Mouse (Mus musculus): ENCODE measurements at regions not wholly inside any gene's neighbourhood (a gene's known extent, or its start where the extent isn't known, plus 50 kb on each side); places are given as distances from the start of the nearest gene placed in this dataset.

- H3K27ac ChIP-seq (replicated peaks), result no peak overlapping the region
- no peak overlapping the region for H3K9ac ChIP-seq (replicated peaks)
- H3K4me3 ChIP-seq, result no peak overlapping the region
- no peaks in the 10 kb centered on the region for H3K4me1 ChIP-seq
- ATAC-seq (ENCODE audit: low FRiP score, low read depth), result no peak
- H3K9me3 ChIP-seq, result no peaks in the 10 kb centered on the region
- H3K36me3 ChIP-seq, result no peaks in the 10 kb centered on the region
- WGBS, result 90% methylated on average over 3 of the region's 3 CpGs
- H3K4me2 ChIP-seq (replicated peaks), result no peak overlapping the region
- H3K27me3 ChIP-seq, result no peaks in the 10 kb centered on the region
Observed at GRCm38 (mm10) chr5:64526521-64526920, 276.7 kb upstream of the Klf3 start.

- Histone ChIP-seq H3K9me3 (no peaks in the 10 kb centered on the region), H3K36me3 (no peaks in the 10 kb centered on the region), H3K4me3 (no peak overlapping the region), H3K27ac (replicated peaks) (no peak overlapping the region), H3K4me1 (no peaks in the 10 kb centered on the region), H3K9ac (replicated peaks) (no peak overlapping the region), H3K27me3 (no peaks in the 10 kb centered on the region), H3K4me2 (replicated peaks) (no peak overlapping the region)
- WGBS, result 78% methylated on average over 3 of the region's 3 CpGs
- no peak for ATAC-seq (ENCODE audit: low FRiP score, low read depth)
Observed at GRCm38 (mm10) chr5:64527962-64528361, 275.2 kb upstream of the Klf3 start.

DNA sequence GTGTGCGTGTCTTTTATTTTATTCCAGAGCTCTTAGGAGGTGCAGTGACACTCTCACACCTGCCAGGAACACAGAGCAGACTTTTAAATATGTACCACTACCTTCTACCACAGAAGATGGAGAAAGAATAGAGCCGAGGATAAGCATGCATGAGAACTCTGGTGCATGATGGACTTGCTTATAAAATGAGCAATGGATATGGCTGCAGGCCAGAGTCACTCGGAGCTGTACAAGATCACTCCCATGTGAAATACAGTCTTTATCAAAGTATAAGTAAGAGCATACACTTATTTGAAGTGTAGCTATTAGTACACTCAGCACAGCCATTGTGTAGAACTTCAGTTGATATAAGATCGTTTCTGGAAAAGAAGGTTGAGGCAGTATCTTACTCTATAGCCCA is 268.8 kb upstream of the Klf3 start:
- Histone ChIP-seq H3K27ac (replicated peaks) (no peak overlapping the region), H3K9ac (replicated peaks) (no peak overlapping the region), H3K27me3 (no peaks in the 10 kb centered on the region), H3K36me3 (no peaks in the 10 kb centered on the region), H3K4me3 (no peak overlapping the region), H3K9me3 (no peaks in the 10 kb centered on the region), H3K4me2 (replicated peaks) (no peak overlapping the region), H3K4me1 (no peaks in the 10 kb centered on the region)
- WGBS, result 96% methylated on average over 4 of the region's 4 CpGs
- no peak for ATAC-seq (ENCODE audit: low FRiP score, low read depth)

DNA sequence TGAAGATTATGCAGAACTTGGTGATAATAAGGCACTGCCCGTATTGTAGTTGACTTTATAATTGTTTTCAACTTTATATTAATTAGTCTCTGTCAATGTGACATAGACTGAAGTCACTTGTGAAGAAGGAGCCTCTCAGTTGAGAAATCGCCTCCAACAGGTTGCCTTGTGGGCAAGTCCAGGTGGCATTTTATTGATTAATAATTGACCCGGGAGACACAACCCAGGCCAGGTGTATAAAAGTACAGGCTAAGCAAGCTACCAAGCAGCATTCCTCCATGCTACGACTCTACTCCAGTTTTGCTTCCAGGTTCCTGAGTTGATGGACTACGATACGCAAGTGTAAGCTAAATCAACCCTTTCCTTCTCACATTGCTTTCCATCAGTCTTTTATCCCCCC is 268.2 kb upstream of the Klf3 start:
- 96% methylated on average over 6 of the region's 6 CpGs for WGBS
- no peak overlapping the region for H3K4me3 ChIP-seq
- no peak for ATAC-seq (ENCODE audit: low FRiP score, low read depth)

DNA sequence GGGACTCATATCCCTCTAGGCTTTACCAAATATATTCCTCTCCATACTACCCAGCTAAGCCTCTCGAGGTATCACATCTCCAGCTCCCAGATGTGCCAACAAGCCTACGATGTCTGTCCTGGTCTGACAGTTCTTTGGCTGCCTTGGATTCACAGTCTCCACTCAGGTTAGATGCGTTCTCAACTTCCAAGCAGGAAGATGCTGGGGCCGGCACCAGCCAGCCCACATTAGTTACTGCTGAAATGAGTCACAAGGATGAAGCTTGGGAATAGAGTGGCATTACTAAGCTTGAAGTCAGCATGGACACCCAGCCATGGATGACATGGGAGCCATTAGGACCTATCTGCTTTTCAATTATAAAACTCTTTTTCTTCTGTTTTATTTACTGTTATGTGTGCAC is 267.6 kb upstream of the Klf3 start:
- WGBS, result 97% methylated on average over 4 of the region's 4 CpGs
- no peak overlapping the region for H3K9ac ChIP-seq (replicated peaks)

More for the DNA sequence above, 268.2 kb upstream of the Klf3 start:
- H3K36me3 ChIP-seq, result no peaks in the 10 kb centered on the region
- H3K27me3 ChIP-seq, result no peaks in the 10 kb centered on the region
- H3K4me1 ChIP-seq, result no peaks in the 10 kb centered on the region
- no peaks in the 10 kb centered on the region for H3K9me3 ChIP-seq
- H3K27ac ChIP-seq (replicated peaks), result no peak overlapping the region
- H3K9ac ChIP-seq (replicated peaks), result no peak overlapping the region
- H3K4me2 ChIP-seq (replicated peaks), result no peak overlapping the region

DNA sequence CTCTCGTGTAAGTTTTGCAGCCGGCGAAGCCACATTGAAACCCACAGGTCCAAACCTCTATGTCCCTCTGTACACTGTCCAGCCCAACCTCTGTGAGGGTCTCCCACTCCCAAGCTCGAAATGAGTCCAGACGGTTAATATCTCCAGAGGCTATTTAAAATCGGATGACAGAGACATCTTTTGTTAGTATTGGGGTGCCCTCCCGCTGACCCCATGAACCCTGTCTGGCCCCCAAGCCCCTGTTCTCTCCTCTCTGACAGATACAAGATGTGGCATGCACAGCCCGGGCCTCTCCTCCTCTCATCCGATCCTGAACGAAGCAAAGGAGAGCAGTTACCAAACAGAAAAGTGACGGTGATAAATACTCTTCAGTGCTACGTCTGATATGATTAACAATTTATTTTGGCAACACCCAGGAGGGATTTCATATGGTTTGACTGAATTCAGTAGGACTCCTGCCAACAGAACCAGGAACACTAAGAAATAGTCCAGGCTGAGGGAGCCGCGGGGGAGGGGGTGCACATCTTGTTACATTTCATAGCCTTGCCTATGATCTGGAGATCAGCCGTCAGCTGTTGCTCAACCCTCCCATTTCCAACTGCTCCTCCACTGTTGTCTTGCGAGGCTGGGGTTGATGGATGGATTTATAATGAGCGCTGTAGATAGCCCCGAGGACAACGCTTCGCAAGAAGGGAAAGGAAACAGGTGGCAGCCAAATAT is 266.6 kb upstream of the Klf3 start:
- H3K27ac ChIP-seq (replicated peaks), result no peak overlapping the region

More for the DNA sequence above, 267.6 kb upstream of the Klf3 start:
- Histone ChIP-seq H3K27me3 (no peaks in the 10 kb centered on the region), H3K4me3 (no peak overlapping the region), H3K4me2 (replicated peaks) (no peak overlapping the region), H3K36me3 (no peaks in the 10 kb centered on the region), H3K27ac (replicated peaks) (no peak overlapping the region), H3K9me3 (no peaks in the 10 kb centered on the region), H3K4me1 (no peaks in the 10 kb centered on the region)
- ATAC-seq (ENCODE audit: low FRiP score, low read depth), result no peak

GRCm38 (mm10) chr5:64537113-64537780 is 265.9 kb upstream of the Klf3 start:
- no peak overlapping the region for H3K4me3 ChIP-seq
- H3K27ac ChIP-seq (replicated peaks), result no peak overlapping the region
- WGBS, result 90% methylated on average over 10 of the region's 10 CpGs
- no peak for ATAC-seq (ENCODE audit: low FRiP score, low read depth)
- H3K36me3 ChIP-seq, result no peaks in the 10 kb centered on the region
- H3K9ac ChIP-seq (replicated peaks), result no peak overlapping the region
- H3K4me2 ChIP-seq (replicated peaks), result no peak overlapping the region
- no peaks in the 10 kb centered on the region for H3K27me3 ChIP-seq
- H3K9me3 ChIP-seq, result no peaks in the 10 kb centered on the region
- no peaks in the 10 kb centered on the region for H3K4me1 ChIP-seq

More for the DNA sequence above, 266.6 kb upstream of the Klf3 start:
- no peak for ATAC-seq (ENCODE audit: low FRiP score, low read depth)
- Histone ChIP-seq H3K9me3 (no peaks in the 10 kb centered on the region), H3K27me3 (no peaks in the 10 kb centered on the region), H3K36me3 (no peaks in the 10 kb centered on the region), H3K4me3 (no peak overlapping the region), H3K4me2 (replicated peaks) (no peak overlapping the region), H3K4me1 (no peaks in the 10 kb centered on the region), H3K9ac (replicated peaks) (no peak overlapping the region)
- WGBS, result 87% methylated on average over 20 of the region's 20 CpGs

DNA sequence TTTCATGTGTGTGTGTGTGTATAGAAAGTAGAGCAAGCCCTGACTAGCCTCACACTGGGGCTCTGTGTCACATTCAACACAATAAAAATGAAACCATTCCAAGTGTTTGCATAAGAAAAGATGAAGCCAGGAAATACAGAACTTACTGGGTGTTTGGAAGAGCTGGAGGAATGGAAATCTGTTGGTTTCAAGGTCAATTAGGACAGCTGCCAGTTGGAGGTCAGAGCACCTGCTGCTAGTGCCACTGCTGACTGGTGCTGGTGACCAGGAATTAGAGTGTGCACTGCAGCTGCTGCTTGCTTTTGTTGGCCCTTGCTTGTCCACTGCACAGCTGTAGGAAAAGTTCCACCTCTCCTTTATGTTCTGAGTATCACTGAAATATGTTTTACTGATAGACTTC is 261.4 kb upstream of the Klf3 start:
- H3K4me3 ChIP-seq, result no peak overlapping the region
- H3K36me3 ChIP-seq, result no peaks in the 10 kb centered on the region
- no peaks in the 10 kb centered on the region for H3K27me3 ChIP-seq
- no peak overlapping the region for H3K9ac ChIP-seq (replicated peaks)
- H3K4me2 ChIP-seq (replicated peaks), result no peak overlapping the region
- H3K4me1 ChIP-seq, result no peaks in the 10 kb centered on the region
- H3K9me3 ChIP-seq, result 0 out of 2 replicates have a peak, but pooled peaks cover 6% of the 10 kb centered on the region
- no peak for ATAC-seq (ENCODE audit: low FRiP score, low read depth)
- H3K27ac ChIP-seq (replicated peaks), result no peak overlapping the region

GRCm38 (mm10) chr5:64555931-64556330 is 247.3 kb upstream of the Klf3 start:
- Histone ChIP-seq H3K27me3 (no peaks in the 10 kb centered on the region), H3K27ac (replicated peaks) (no peak overlapping the region), H3K4me1 (no peaks in the 10 kb centered on the region), H3K4me2 (replicated peaks) (no peak overlapping the region), H3K9ac (replicated peaks) (no peak overlapping the region), H3K36me3 (no peaks in the 10 kb centered on the region), H3K4me3 (no peak overlapping the region), H3K9me3 (0 out of 2 replicates have a peak, but pooled peaks cover 4% of the 10 kb centered on the region)
- no peak for ATAC-seq (ENCODE audit: low FRiP score, low read depth)
- WGBS, result 90% methylated on average over 7 of the region's 7 CpGs

DNA sequence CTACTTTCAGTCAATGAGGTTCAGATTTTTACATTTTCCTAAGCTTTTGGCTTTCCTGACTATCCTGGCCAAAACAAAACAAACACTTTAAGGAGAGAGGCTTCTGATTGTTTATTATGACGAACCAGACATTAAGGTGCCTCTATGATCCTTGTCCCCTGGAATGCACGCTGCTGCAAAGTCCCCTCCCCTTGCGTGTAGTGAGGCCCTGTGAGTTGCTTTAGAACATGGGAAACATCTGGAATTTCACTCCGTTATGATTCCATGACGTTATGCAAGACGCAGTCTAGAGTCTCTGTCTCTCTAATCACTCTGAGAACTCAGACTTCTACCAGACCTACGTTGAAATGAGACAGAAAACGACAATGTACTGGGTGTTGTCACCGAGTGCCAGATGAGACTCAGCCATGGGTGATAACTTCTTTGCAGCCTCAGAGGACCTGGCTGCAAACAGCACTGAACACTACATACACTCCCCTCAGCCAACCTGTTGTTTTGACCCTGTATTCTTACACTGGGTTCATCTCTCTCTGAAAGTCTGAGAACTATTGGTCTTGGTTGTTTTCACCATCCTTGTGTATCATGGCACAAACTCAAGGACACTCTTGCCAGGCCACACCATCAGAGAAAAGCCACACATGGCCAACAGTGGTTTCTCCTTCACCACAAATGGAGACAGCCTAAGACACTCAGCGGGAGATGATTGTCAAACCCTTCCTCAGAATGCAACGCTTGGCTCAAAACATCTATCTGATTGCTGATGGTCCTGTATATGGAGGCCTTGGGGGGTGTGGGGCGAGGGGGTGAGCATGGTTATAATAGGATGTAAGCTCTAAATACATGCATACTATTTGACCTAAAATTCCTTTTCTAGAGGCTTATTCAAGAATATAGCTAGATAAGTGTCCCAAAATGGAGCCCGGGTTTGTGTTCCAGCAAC is 236.5 kb upstream of the Klf3 start:
- no peaks in the 10 kb centered on the region for H3K27me3 ChIP-seq
- WGBS, result 87% methylated on average over 13 of the region's 13 CpGs
- ATAC-seq (ENCODE audit: low FRiP score, low read depth), result no peak
- H3K4me3 ChIP-seq, result no peak overlapping the region
- H3K27ac ChIP-seq (replicated peaks), result no peak overlapping the region
- H3K9ac ChIP-seq (replicated peaks), result no peak overlapping the region
- H3K4me1 ChIP-seq, result no peaks in the 10 kb centered on the region
- no peaks in the 10 kb centered on the region for H3K36me3 ChIP-seq
- no peak overlapping the region for H3K4me2 ChIP-seq (replicated peaks)
- no peaks in the 10 kb centered on the region for H3K9me3 ChIP-seq

GRCm38 (mm10) chr5:64567813-64568212 is 235.4 kb upstream of the Klf3 start:
- Histone ChIP-seq H3K9me3 (no peaks in the 10 kb centered on the region), H3K27ac (replicated peaks) (no peak overlapping the region), H3K4me1 (no peaks in the 10 kb centered on the region), H3K4me3 (no peak overlapping the region), H3K9ac (replicated peaks) (no peak overlapping the region), H3K4me2 (replicated peaks) (no peak overlapping the region), H3K27me3 (no peaks in the 10 kb centered on the region), H3K36me3 (no peaks in the 10 kb centered on the region)
- no peak for ATAC-seq (ENCODE audit: low FRiP score, low read depth)
- WGBS, result 92% methylated on average over 5 of the region's 5 CpGs

- Histone ChIP-seq H3K4me1 (no peaks in the 10 kb centered on the region), H3K36me3 (no peaks in the 10 kb centered on the region), H3K4me2 (replicated peaks) (no peak overlapping the region), H3K9me3 (no peaks in the 10 kb centered on the region), H3K4me3 (no peak overlapping the region), H3K9ac (replicated peaks) (no peak overlapping the region), H3K27ac (replicated peaks) (no peak overlapping the region), H3K27me3 (no peaks in the 10 kb centered on the region)
- ATAC-seq (ENCODE audit: low FRiP score, low read depth), result no peak
- 94% methylated on average over 3 of the region's 3 CpGs for WGBS
Observed at GRCm38 (mm10) chr5:64568294-64568693, 234.9 kb upstream of the Klf3 start.

All from midbrain, embryonic 12.5 days (tissue).